35 mouse cellular contexts compared by ENCODE assay signal in genomic region chr12:88285224-88285623, GRCm38 (mm10). TPM values are rescaled to one million over a fixed set of nuclear protein-coding genes. Genes with fewer than 3 reads are reported as not detected.
"Had no signal": no experiment of that assay in that cellular context is flagged by ENCODE, and none has a peak within 500 bp of the region (broad histone marks: within the 10 kb centered on the region; RNA-seq: fewer than 3 reads in every experiment).

No protein-coding gene starts in this region.

RNA-seq across cellular contexts. Expression of gene Gm5662, which starts 10.9 kb away (rescaled TPM):
- total RNA-seq: gastrocnemius, adult 2 months; gastrocnemius, postnatal 10 days; gastrocnemius, postnatal 25 days; gastrocnemius, postnatal 4 days; granulocyte monocyte progenitor cell, adult 5-6 weeks; heart, adult 18-20 months; heart, adult 8-10 months; heart, postnatal 14 days; heart, postnatal 36 days; hematopoietic stem cell, adult 5-6 weeks; layer of hippocampus, adult 18-20 months; layer of hippocampus, adult 8-10 months; layer of hippocampus, postnatal 14 days; layer of hippocampus, postnatal 36 days; left cerebral cortex, adult 18-20 months; left cerebral cortex, adult 8-10 months; left cerebral cortex, postnatal 10 days; left cerebral cortex, postnatal 25 days; left cerebral cortex, postnatal 4 days had no signal
- polyA plus RNA-seq: frontal cortex, adult 2 months; heart, embryonic 10.5 days; heart, embryonic 13.5 days; heart, embryonic 15.5 days; heart, postnatal 0 days; hindbrain, embryonic 11.5 days; hindbrain, embryonic 13.5 days; hindbrain, embryonic 16.5 days; inflammation-experienced regulatory T-cells, adult 6 months; intestine, embryonic 15.5 days; intestine, postnatal 0 days; large intestine, adult 2 months; limb, embryonic 11.5 days; limb, embryonic 13.5 days; liver, embryonic 13.5 days had no signal

RNA-seq across cellular contexts. Expression of gene Gm8332, which starts 35.3 kb away (rescaled TPM):
- total RNA-seq: gastrocnemius, adult 2 months; gastrocnemius, postnatal 10 days; gastrocnemius, postnatal 25 days; gastrocnemius, postnatal 4 days; granulocyte monocyte progenitor cell, adult 5-6 weeks; heart, adult 18-20 months; heart, adult 8-10 months; heart, postnatal 14 days; heart, postnatal 36 days; hematopoietic stem cell, adult 5-6 weeks; layer of hippocampus, adult 18-20 months; layer of hippocampus, adult 8-10 months; layer of hippocampus, postnatal 14 days; layer of hippocampus, postnatal 36 days; left cerebral cortex, adult 18-20 months; left cerebral cortex, adult 8-10 months; left cerebral cortex, postnatal 10 days; left cerebral cortex, postnatal 25 days; left cerebral cortex, postnatal 4 days had no signal
- polyA plus RNA-seq: frontal cortex, adult 2 months; heart, embryonic 10.5 days; heart, embryonic 13.5 days; heart, embryonic 15.5 days; heart, postnatal 0 days; hindbrain, embryonic 11.5 days; hindbrain, embryonic 13.5 days; hindbrain, embryonic 16.5 days; inflammation-experienced regulatory T-cells, adult 6 months; intestine, embryonic 15.5 days; intestine, postnatal 0 days; kidney, embryonic 16.5 days; large intestine, adult 2 months; limb, embryonic 11.5 days; limb, embryonic 13.5 days; liver, embryonic 13.5 days had no signal

RNA-seq across cellular contexts. Expression of gene Gm5039, which starts 38.6 kb away (rescaled TPM):
- total RNA-seq: gastrocnemius, adult 2 months; gastrocnemius, postnatal 10 days; gastrocnemius, postnatal 25 days; gastrocnemius, postnatal 4 days; granulocyte monocyte progenitor cell, adult 5-6 weeks; heart, adult 18-20 months; heart, adult 8-10 months; heart, postnatal 14 days; heart, postnatal 36 days; hematopoietic stem cell, adult 5-6 weeks; layer of hippocampus, adult 18-20 months; layer of hippocampus, adult 8-10 months; layer of hippocampus, postnatal 14 days; layer of hippocampus, postnatal 36 days; left cerebral cortex, adult 18-20 months; left cerebral cortex, adult 8-10 months; left cerebral cortex, postnatal 10 days; left cerebral cortex, postnatal 25 days; left cerebral cortex, postnatal 4 days had no signal
- polyA plus RNA-seq: frontal cortex, adult 2 months; heart, embryonic 10.5 days; heart, embryonic 13.5 days; heart, embryonic 15.5 days; heart, postnatal 0 days; hindbrain, embryonic 11.5 days; hindbrain, embryonic 13.5 days; hindbrain, embryonic 16.5 days; inflammation-experienced regulatory T-cells, adult 6 months; intestine, embryonic 15.5 days; intestine, postnatal 0 days; kidney, embryonic 16.5 days; large intestine, adult 2 months; limb, embryonic 11.5 days; limb, embryonic 13.5 days; liver, embryonic 13.5 days had no signal
